14 mouse cellular contexts compared by ENCODE assay signal in genomic region chr6:64304709-64305476, GRCm38 (mm10).
"Had no signal": no experiment of that assay in that cellular context is flagged by ENCODE, and none has a peak within 500 bp of the region (broad histone marks: within the 10 kb centered on the region; RNA-seq: fewer than 3 reads in every experiment).

No protein-coding gene starts in this region.

- H3K27me3 ChIP-seq: limb, embryonic 12.5 days; liver, embryonic 13.5 days; lung, embryonic 15.5 days; megakaryocyte, embryonic 14.5 days had no signal

- H3K27ac ChIP-seq: kidney, postnatal 0 days; limb, embryonic 12.5 days; liver, embryonic 13.5 days; lung, embryonic 15.5 days; macrophage had no signal

- DNase-seq: kidney, adult 9 months; kidney, postnatal 36 days; liver; liver, embryonic 13.5 days; liver, postnatal 0 days; lung, postnatal 14 days; right cerebral cortex, adult 18-20 months; right cerebral cortex, postnatal 25 days; thymus, postnatal 36 days had no signal

- H3K9me3 ChIP-seq: limb, embryonic 12.5 days; liver, embryonic 13.5 days; lung, embryonic 15.5 days had no signal

- H3K36me3 ChIP-seq: limb, embryonic 12.5 days; liver, embryonic 13.5 days; lung, embryonic 15.5 days had no signal

- ATAC-seq: liver, postnatal 0 days had no signal

- H3K4me3 ChIP-seq: limb, embryonic 12.5 days; liver, embryonic 13.5 days; lung, embryonic 15.5 days; megakaryocyte, embryonic 14.5 days had no signal

- H3K9ac ChIP-seq: limb, embryonic 12.5 days; liver, embryonic 13.5 days; liver, postnatal 0 days; lung, embryonic 15.5 days had no signal

- H3K4me2 ChIP-seq: limb, embryonic 12.5 days; liver, embryonic 13.5 days; lung, embryonic 15.5 days had no signal

- H3K4me1 ChIP-seq: limb, embryonic 12.5 days; liver, embryonic 13.5 days; lung, embryonic 15.5 days; megakaryocyte, embryonic 14.5 days had no signal
